Mouse (Mus musculus) monocyte, adult 5-6 weeks (primary cell): ENCODE data around the gene Meioc. TPM values are rescaled to one million over a fixed set of nuclear protein-coding genes. Genes with fewer than 3 reads are reported as not detected.

Source experiments
- ATAC-seq: fragments of 153-309, 156-312 bp; replicated peaks from 2 replicates; pipeline ENCODE4 v1.8.0; 2017; ENCODE audit warnings: mild to moderate bottlenecking; ENCODE audit not compliant: low TSS enrichment, insufficient number of reproducible peaks, severe bottlenecking, poor library complexity, low FRiP score
- total RNA-seq: library from RNA; stranded (forward); fragments of 200-1000, 200-491, 200-594 nt; gene quantifications from 3 replicates; pipeline ENCODE4 v1.2.3, GENCODE M21; 2017

The Meioc gene
- 0.21 TPM in 1 of 3 replicates, not detected in the others for total RNA-seq

- no peak for ATAC-seq
Observed at GRCm38 (mm10) chr11:102663416-102663815, at the start of gene Meioc. Gene Meioc (plus strand): TSS chr11:102663716.

- no peak for ATAC-seq
Observed at GRCm38 (mm10) chr11:102619449-102619848, 44.1 kb upstream of the Meioc start.

- no peak for ATAC-seq
Observed at GRCm38 (mm10) chr11:102623876-102624789, 39.4 kb upstream of the Meioc start.

GRCm38 (mm10) chr11:102624888-102625407 is 38.6 kb upstream of the Meioc start:
- no peak for ATAC-seq

GRCm38 (mm10) chr11:102627171-102627931 is 36.2 kb upstream of the Meioc start:
- no peak for ATAC-seq

GRCm38 (mm10) chr11:102628529-102628928 is 35.0 kb upstream of the Meioc start:
- ATAC-seq, result no peak

GRCm38 (mm10) chr11:102629375-102629774 is 34.1 kb upstream of the Meioc start:
- no peak for ATAC-seq

- ATAC-seq, result no peak
Observed at GRCm38 (mm10) chr11:102630731-102631130, 32.8 kb upstream of the Meioc start.

GRCm38 (mm10) chr11:102631203-102631602 is 32.3 kb upstream of the Meioc start:
- ATAC-seq, result no peak

- no peak for ATAC-seq
Observed at GRCm38 (mm10) chr11:102632725-102633124, 30.8 kb upstream of the Meioc start.

- ATAC-seq, result no peak
Observed at GRCm38 (mm10) chr11:102633379-102633778, 30.1 kb upstream of the Meioc start.

GRCm38 (mm10) chr11:102636887-102637286 is 26.6 kb upstream of the Meioc start:
- ATAC-seq, result no peak

- ATAC-seq, result no peak
Observed at GRCm38 (mm10) chr11:102643891-102644382, 19.6 kb upstream of the Meioc start.

GRCm38 (mm10) chr11:102646226-102646625 is 17.3 kb upstream of the Meioc start:
- no peak for ATAC-seq

GRCm38 (mm10) chr11:102647885-102648284 is 15.6 kb upstream of the Meioc start:
- ATAC-seq, result no peak

GRCm38 (mm10) chr11:102651381-102651780 is 12.1 kb upstream of the Meioc start:
- no peak; the same call in 1 of the 2 replicates for ATAC-seq

GRCm38 (mm10) chr11:102652844-102653243 is 10.7 kb upstream of the Meioc start:
- ATAC-seq, result no peak

GRCm38 (mm10) chr11:102655888-102656287 is 7.6 kb upstream of the Meioc start:
- no peak for ATAC-seq

GRCm38 (mm10) chr11:102656326-102656926 is 7.1 kb upstream of the Meioc start:
- no peak for ATAC-seq
